Mouse (Mus musculus): ENCODE data around the gene Dapl1. TPM values are rescaled to one million over a fixed set of nuclear protein-coding genes. Genes with fewer than 3 reads are reported as not detected.

Gene Dapl1
- 1.2 and 1.7 TPM in 2 replicates for polyA plus RNA-seq (2015; fragmentation: Nextera tagmentation; extraction: Ambion mirVana)

DNA sequence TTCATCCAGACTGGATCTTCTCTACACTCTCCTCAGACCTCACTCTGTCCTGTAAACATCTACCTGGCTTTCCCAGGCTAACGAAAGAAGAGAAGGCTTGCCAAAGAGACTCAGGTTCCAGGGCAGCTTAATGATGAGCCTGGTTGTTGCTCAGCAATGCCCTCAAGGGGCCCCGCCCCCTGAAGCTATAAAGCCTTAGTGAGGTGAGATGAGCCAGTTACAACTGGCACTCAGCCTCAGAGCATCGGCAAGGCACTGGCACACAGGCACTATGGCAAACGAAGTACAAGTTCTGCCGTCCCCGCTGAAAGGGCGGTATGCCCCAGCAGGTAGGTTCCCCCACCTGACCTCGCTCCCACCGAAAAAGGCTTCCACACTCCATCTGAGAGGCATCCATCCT is at the start of gene Dapl1:
Gene Dapl1 (plus strand): TSS at position 216 of the 400 bp plus-strand sequence.
- Histone ChIP-seq H3K9me3 (no peaks in the 10 kb centered on the region), H3K4me3 (no peak within 1 kb of the TSS), H3K9ac (no peak within 1 kb of the TSS), H3K4me2 (no peak within 1 kb of the TSS), H3K36me3 (no peaks in the 10 kb centered on the region), H3K27me3 (no peaks in the 10 kb centered on the region), H3K27ac (replicated peaks) (no peak within 1 kb of the TSS), H3K4me1 (replicated peaks) (peaks cover 5% of the 10 kb centered on the region; the same call in 1 of the 2 replicates)
- peak; percentile 58; the same call in 1 of the 2 replicates for ATAC-seq (ENCODE audit: low FRiP score, low read depth)
- 59% methylated on average over 9 of the region's 9 CpGs for WGBS

DNA sequence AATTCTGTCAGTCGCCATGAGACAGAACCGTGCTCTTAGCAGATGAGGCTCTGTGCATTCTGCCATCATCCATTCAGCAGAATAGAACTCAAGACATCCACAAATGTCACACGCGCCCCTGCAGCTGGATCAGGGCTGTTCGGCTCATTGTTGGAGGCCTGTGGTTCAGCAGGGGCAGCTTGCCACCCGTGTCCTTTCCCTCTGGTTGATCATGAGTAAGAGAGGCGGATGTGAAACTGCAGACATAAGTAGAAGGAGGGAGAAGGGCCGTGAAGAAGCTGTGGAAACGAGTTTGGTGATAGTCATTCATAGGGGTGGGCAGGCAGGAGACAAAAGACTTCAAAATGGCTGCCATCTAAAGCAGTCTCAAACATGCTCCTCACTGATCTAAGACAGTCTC is 49.6 kb upstream of the Dapl1 start:
- H3K4me3 ChIP-seq = no peak overlapping the region
- H3K27ac ChIP-seq (replicated peaks) = no peak overlapping the region
- H3K9ac ChIP-seq = no peak overlapping the region
- whole genome bisulfite sequencing = 88% methylated on average over 9 of the region's 9 CpGs
- ATAC-seq (ENCODE audit: low FRiP score, low read depth) = no peak
- H3K4me1 ChIP-seq (replicated peaks) = peaks cover 6% of the 10 kb centered on the region; the same call in 1 of the 2 replicates
- H3K4me2 ChIP-seq = no peak overlapping the region
- no peaks in the 10 kb centered on the region for H3K27me3 ChIP-seq
- no peaks in the 10 kb centered on the region for H3K9me3 ChIP-seq
- H3K36me3 ChIP-seq = no peaks in the 10 kb centered on the region

DNA sequence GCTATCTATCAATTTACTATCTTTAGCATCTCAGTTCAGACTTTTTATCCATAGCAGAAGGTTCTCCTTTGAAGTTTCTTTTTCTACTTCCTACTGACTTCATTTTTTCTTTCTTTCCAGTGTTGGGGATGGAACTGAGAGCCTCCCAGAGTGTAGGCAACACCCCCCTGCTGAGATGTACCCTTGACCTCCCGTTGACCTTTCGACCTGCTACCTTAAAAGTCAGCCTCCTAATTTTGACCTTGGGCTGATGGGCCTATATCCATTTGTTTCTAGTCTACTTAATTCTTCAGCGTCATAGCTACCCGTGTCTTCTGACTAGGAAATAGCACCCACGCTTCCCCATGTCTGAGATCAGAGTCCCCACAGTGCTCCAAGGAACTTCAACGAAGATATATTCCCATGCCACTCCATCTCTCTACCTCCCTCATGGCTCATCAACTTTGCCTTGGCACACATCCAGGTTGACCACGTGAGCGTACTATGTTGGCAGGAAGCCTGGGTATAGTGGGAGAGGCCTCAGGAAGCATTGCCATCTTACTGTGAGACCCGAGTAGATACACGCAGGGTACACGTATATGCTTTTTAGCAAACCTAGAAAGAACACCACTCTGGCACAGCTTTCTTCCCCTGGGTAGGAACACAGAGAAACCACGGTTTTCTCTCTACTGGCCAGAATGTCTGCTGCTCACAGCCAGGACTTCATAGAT is 46.6 kb upstream of the Dapl1 start:
- Histone ChIP-seq H3K4me1 (replicated peaks) (peaks cover 6% of the 10 kb centered on the region; the same call in 1 of the 2 replicates), H3K9ac (no peak overlapping the region), H3K27ac (replicated peaks) (peak overlapping the region; percentile 18; the same call in 1 of the 2 replicates), H3K4me3 (no peak overlapping the region), H3K4me2 (peak overlapping the region; percentile 46), H3K36me3 (no peaks in the 10 kb centered on the region), H3K9me3 (no peaks in the 10 kb centered on the region), H3K27me3 (no peaks in the 10 kb centered on the region)
- WGBS = 54% methylated on average over 12 of the region's 12 CpGs
- ATAC-seq (ENCODE audit: low FRiP score, low read depth) = peak; percentile 73

DNA sequence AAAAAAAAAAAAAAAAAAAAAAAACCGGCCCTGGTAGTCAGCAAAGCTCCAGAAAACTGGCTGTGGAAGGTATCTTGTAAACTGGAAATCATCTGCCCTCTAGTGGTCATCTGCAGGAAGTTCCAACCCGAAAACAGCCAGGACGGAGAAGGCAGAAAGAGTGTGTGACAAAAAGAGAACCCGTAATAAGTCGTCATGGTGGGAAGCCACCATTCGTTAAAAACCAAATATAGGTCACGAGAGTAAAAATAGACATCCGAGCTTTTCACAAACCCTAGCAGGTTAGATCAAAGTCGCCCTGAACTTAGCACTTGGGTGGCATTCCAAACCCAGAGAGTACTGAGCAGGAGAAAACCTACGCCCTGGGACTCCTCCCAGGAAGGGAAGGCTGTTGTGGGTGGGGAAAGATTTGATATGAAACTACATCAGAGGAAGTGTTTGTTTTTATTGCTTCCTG is 45.9 kb upstream of the Dapl1 start:
- Histone ChIP-seq H3K27ac (replicated peaks) (no peak overlapping the region), H3K4me1 (replicated peaks) (peaks cover 6% of the 10 kb centered on the region; the same call in 1 of the 2 replicates), H3K4me2 (peak overlapping the region; percentile 46), H3K36me3 (no peaks in the 10 kb centered on the region), H3K9me3 (no peaks in the 10 kb centered on the region), H3K9ac (no peak overlapping the region), H3K27me3 (no peaks in the 10 kb centered on the region), H3K4me3 (no peak overlapping the region)
- WGBS = 15% methylated on average over 10 of the region's 10 CpGs
- peak; percentile 40 for ATAC-seq (ENCODE audit: low FRiP score, low read depth)

DNA sequence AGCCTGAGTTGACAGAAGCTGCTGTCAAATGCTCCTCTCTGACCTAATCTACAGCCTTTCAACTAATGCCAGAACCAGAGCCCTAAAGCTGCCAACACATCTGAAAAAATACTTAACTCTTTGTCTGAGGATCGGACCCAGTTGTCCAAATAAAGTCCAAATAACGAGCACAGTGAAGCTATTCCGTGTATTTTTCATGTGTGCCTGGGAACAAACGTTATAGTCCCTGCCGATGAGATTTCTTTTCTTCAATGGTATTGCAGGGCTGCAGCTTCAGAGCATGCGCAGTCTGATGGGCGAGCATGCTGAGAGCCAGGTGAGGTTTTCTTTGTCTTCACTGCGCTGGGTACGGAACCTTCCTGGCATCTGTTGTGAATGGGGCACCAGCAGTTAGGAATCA is 44.6 kb upstream of the Dapl1 start:
- 75% methylated on average over 9 of the region's 9 CpGs for WGBS
- Histone ChIP-seq H3K9me3 (no peaks in the 10 kb centered on the region), H3K36me3 (no peaks in the 10 kb centered on the region), H3K4me3 (no peak overlapping the region), H3K27ac (replicated peaks) (no peak overlapping the region), H3K4me1 (replicated peaks) (peaks cover 6% of the 10 kb centered on the region; the same call in 1 of the 2 replicates), H3K9ac (no peak overlapping the region), H3K4me2 (no peak overlapping the region), H3K27me3 (no peaks in the 10 kb centered on the region)
- no peak for ATAC-seq (ENCODE audit: low FRiP score, low read depth)

DNA sequence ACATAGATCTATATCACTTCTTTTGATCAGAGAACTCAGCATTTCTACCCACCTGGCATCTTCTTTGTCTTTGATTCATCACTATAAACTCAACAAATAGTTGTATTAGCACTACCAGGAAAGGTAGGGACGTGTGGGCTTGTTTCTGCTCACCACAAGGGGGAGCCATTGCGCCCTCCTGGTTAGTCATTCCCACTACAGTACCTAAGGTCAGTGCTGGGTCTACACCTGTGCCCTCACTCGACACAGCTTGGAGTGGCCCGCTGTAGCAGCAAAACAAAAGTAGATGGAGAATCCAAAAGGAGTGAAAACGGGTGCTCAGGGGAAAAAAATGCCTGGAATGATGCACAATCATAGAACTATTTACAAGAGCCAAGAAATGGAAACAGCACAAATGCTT is 44.0 kb upstream of the Dapl1 start:
- no peak for ATAC-seq (ENCODE audit: low FRiP score, low read depth)
- Histone ChIP-seq H3K27me3 (no peaks in the 10 kb centered on the region), H3K4me1 (replicated peaks) (peaks cover 6% of the 10 kb centered on the region; the same call in 1 of the 2 replicates), H3K9me3 (no peaks in the 10 kb centered on the region), H3K27ac (replicated peaks) (no peak overlapping the region), H3K9ac (no peak overlapping the region), H3K4me2 (no peak overlapping the region), H3K36me3 (no peaks in the 10 kb centered on the region), H3K4me3 (no peak overlapping the region)
- 34% methylated on average over 5 of the region's 5 CpGs for WGBS

DNA sequence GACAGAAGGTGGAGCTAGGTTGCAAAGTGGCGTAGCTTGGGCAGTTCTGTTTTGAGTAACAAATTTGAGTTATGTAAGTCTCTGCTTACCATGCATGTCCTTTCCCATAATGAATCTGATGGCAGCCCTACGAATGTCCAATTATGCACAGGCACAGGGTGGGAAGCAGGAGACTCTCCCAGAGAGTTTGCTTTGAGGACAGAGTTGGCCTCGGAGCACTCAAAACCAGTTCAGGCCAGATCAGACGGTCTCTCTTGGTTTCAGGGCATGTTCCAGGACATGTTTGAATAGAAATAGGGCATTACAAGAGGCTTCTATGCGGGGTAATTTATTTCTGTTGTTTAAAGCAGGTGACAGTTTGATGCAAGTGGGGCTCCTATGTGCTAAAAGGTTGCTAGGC is 42.8 kb upstream of the Dapl1 start:
- WGBS = 91% methylated on average over 5 of the region's 5 CpGs
- peaks cover 6% of the 10 kb centered on the region; the same call in 1 of the 2 replicates for H3K4me1 ChIP-seq (replicated peaks)
- no peak overlapping the region for H3K4me2 ChIP-seq
- no peak overlapping the region for H3K4me3 ChIP-seq
- no peaks in the 10 kb centered on the region for H3K9me3 ChIP-seq
- H3K9ac ChIP-seq = no peak overlapping the region
- H3K27ac ChIP-seq (replicated peaks) = no peak overlapping the region
- H3K36me3 ChIP-seq = no peaks in the 10 kb centered on the region
- no peaks in the 10 kb centered on the region for H3K27me3 ChIP-seq
- no peak for ATAC-seq (ENCODE audit: low FRiP score, low read depth)

DNA sequence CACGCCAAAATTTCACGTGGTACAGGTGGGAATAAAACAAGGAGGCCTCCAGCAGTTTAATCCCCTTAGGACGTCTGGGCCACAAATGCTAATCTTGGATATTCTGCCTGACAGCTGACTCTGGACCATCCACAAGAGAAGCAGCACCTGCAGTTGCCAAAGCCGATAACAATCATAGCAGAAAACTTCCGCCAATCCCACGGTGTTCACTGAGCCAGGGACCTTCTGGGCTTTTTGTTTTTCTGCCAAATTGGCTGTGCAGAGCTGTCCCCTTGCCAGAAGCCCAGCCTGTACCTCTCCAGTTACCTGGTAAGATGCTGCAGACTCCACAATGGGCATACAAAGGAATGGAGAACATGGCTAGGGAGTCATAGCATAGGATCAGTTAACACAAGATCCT is 37.8 kb upstream of the Dapl1 start:
- WGBS = 58% methylated on average over 6 of the region's 6 CpGs
- no peak overlapping the region for H3K9ac ChIP-seq

DNA sequence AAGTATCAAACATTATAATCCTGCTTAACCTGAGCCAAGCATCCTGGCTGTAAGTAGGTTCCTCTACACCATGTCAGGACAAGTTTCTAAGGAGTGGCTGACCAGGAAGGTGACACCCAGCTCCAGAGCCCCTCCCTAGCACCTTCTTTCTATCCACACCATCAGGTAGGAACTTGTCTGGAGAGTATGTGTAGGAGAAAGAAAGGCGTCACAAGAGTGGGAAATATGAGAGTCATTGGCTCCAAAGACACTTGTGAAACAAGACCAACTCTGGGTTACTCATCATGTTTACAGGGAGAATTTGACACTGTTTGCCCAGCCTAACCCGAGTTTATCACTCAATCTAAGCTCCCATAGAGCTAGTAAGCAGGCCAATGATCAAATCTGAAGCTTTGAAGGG is 36.7 kb upstream of the Dapl1 start:
- no peak overlapping the region for H3K9ac ChIP-seq
- no peaks in the 10 kb centered on the region for H3K9me3 ChIP-seq
- H3K4me2 ChIP-seq = no peak overlapping the region
- no peak overlapping the region for H3K27ac ChIP-seq (replicated peaks)
- no peaks in the 10 kb centered on the region for H3K4me1 ChIP-seq (replicated peaks)
- no peaks in the 10 kb centered on the region for H3K36me3 ChIP-seq
- WGBS = 83% methylated on average over 2 of the region's 2 CpGs
- no peak overlapping the region for H3K4me3 ChIP-seq
- H3K27me3 ChIP-seq = no peaks in the 10 kb centered on the region
- no peak for ATAC-seq (ENCODE audit: low FRiP score, low read depth)

More for the DNA sequence above, 37.8 kb upstream of the Dapl1 start:
- Histone ChIP-seq H3K4me3 (no peak overlapping the region), H3K36me3 (no peaks in the 10 kb centered on the region), H3K4me1 (replicated peaks) (no peaks in the 10 kb centered on the region), H3K27ac (replicated peaks) (no peak overlapping the region), H3K27me3 (no peaks in the 10 kb centered on the region), H3K4me2 (no peak overlapping the region), H3K9me3 (no peaks in the 10 kb centered on the region)
- 0 out of 2 replicates have a peak, but pooled peaks have one; percentile 38 for ATAC-seq (ENCODE audit: low FRiP score, low read depth)

DNA sequence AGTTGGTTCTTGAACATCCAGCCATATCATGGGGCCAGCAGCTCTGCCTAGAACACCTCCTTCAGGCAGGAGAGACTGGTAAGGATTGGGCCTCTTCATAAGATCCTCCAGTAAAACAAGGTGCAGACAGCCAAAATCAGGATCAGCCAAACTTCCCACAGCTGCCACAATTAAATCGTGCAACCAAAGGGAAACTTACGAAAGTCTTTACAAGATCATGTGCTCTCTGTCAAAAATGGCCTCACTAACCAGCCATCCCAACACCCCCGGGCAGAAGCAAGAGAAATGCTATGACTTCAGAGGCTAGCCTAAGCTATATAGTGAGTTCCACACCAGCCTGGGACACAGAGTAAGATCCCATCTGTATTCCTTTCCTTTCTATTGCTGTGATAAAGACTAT is 35.9 kb upstream of the Dapl1 start:
- no peaks in the 10 kb centered on the region for H3K4me1 ChIP-seq (replicated peaks)
- H3K4me2 ChIP-seq = no peak overlapping the region
- no peaks in the 10 kb centered on the region for H3K9me3 ChIP-seq
- H3K9ac ChIP-seq = no peak overlapping the region
- no peak overlapping the region for H3K27ac ChIP-seq (replicated peaks)
- H3K4me3 ChIP-seq = no peak overlapping the region
- H3K36me3 ChIP-seq = no peaks in the 10 kb centered on the region
- WGBS = 89% methylated on average over 3 of the region's 3 CpGs
- ATAC-seq (ENCODE audit: low FRiP score, low read depth) = no peak
- no peaks in the 10 kb centered on the region for H3K27me3 ChIP-seq

DNA sequence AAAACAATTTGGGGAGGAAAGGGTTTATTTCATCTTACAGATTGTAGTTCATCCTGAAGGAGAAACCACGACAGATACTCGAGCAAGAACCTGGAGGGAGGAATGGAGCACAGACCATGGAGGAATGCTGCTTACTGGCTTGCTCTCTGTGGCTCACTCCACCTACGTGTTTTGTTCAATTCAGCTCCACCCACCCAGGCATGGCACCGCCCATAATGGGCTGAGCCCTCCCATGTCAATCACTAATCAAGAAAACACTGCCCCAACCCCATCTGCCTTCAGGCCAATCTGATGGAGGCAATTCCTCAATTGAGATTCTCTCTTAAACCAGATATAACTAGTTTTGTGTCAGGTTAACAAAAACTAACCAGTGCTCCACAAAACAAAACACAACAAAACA is 35.5 kb upstream of the Dapl1 start:
- Histone ChIP-seq H3K4me3 (no peak overlapping the region), H3K9ac (no peak overlapping the region), H3K27ac (replicated peaks) (no peak overlapping the region), H3K27me3 (no peaks in the 10 kb centered on the region), H3K36me3 (no peaks in the 10 kb centered on the region), H3K9me3 (no peaks in the 10 kb centered on the region), H3K4me2 (no peak overlapping the region), H3K4me1 (replicated peaks) (no peaks in the 10 kb centered on the region)
- no peak for ATAC-seq (ENCODE audit: low FRiP score, low read depth)
- 78% methylated on average over 4 of the region's 4 CpGs for WGBS

DNA sequence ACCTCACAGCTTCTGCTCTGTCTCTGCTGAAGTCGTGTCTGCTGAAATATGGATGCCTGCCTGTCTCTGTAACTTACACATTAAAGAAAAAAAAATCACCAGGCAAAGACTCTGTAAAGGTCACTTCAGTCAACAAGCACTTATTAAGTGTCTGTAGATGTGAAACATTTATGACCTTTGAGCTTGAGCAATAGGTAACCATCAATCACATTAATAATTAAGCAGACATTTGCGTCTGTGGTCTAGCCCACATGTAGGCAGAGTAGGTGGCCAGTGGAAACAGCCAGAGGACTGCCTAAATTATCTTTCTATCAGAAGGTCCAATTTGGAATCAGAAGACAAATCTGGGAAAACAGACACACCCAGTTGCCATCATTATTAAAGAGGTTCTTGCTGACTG is 32.8 kb upstream of the Dapl1 start:
- 68% methylated on average over 2 of the region's 2 CpGs for WGBS
- H3K9me3 ChIP-seq = no peaks in the 10 kb centered on the region
- no peak for ATAC-seq (ENCODE audit: low FRiP score, low read depth)

More for the DNA sequence above, 32.8 kb upstream of the Dapl1 start:
- H3K4me2 ChIP-seq = no peak overlapping the region
- H3K27me3 ChIP-seq = no peaks in the 10 kb centered on the region
- no peaks in the 10 kb centered on the region for H3K4me1 ChIP-seq (replicated peaks)
- H3K4me3 ChIP-seq = no peak overlapping the region
- H3K9ac ChIP-seq = no peak overlapping the region
- H3K36me3 ChIP-seq = no peaks in the 10 kb centered on the region
- no peak overlapping the region for H3K27ac ChIP-seq (replicated peaks)
